Mouse (Mus musculus) myocyte (in vitro differentiated cells): Measurements from ENCODE around the gene Arv1. TPM values are rescaled to one million over a fixed set of nuclear protein-coding genes. Genes with fewer than 3 reads are reported as not detected.

Experiments used
- H3K27me3 ChIP-seq: one replicate; pipeline ENCODE4 v1.6.1; 2011; ENCODE audit not compliant: control insufficient read depth, insufficient read depth, insufficient read length
- H3K36me3 ChIP-seq: one replicate; pipeline ENCODE4 v1.6.1; 2011; ENCODE audit not compliant: control insufficient read depth, insufficient read depth
- H3K4me2 ChIP-seq: one replicate; pipeline ENCODE4 v1.6.1; 2011; ENCODE audit warnings: low read depth, control low read depth
- H3K4me3 ChIP-seq: one replicate; pipeline ENCODE4 v1.5.1; 2011; ENCODE audit warnings: mild to moderate bottlenecking, control low read depth, moderate library complexity
- H3K79me2 ChIP-seq: one replicate; pipeline ENCODE4 v1.6.1; 2011; ENCODE audit not compliant: control insufficient read depth, insufficient read depth
- H3ac ChIP-seq: one replicate; pipeline ENCODE4 v1.6.1; 2011; ENCODE audit not compliant: control insufficient read depth, insufficient read length
- CEBPB ChIP-seq: IDR thresholded peaks from 2 replicates; pipeline ENCODE4 v1.6.1; 2011; ENCODE audit warnings: mild to moderate bottlenecking, moderate library complexity; ENCODE audit not compliant: poor library complexity, insufficient read depth, severe bottlenecking
- E2F4 ChIP-seq: IDR thresholded peaks from one replicate; pipeline ENCODE4 v1.6.1; 2011; ENCODE audit warnings: mild to moderate bottlenecking, control low read depth, moderate library complexity; ENCODE audit not compliant: insufficient read depth
- MAX ChIP-seq: IDR thresholded peaks from one replicate; pipeline ENCODE4 v1.6.1; 2011; ENCODE audit warnings: low read depth, mild to moderate bottlenecking, control low read depth
- MYOD1 ChIP-seq, 3 experiments: IDR thresholded peaks; one replicate each; pipeline ENCODE4 v1.6.1; 2011; ENCODE audit warnings: control low read depth in 2 of 3, low read depth in 2 of 3, mild to moderate bottlenecking in 2 of 3, moderate library complexity in 1 of 3; ENCODE audit not compliant: insufficient read length in 2 of 3, control insufficient read depth in 1 of 3
- MYOG ChIP-seq, 3 experiments: IDR thresholded peaks; one replicate each; pipeline ENCODE4 v1.6.1; 2011; ENCODE audit warnings: control low read depth in 2 of 3, low read depth in 2 of 3, mild to moderate bottlenecking in 2 of 3; ENCODE audit not compliant: insufficient read length in 2 of 3, control insufficient read depth in 1 of 3, insufficient read depth in 1 of 3
- POLR2A ChIP-seq: IDR thresholded peaks from one replicate; pipeline ENCODE4 v1.6.1; 2011; ENCODE audit warnings: low read depth, mild to moderate bottlenecking, control low read depth, moderate library complexity; ENCODE audit not compliant: insufficient read length
- POLR2AphosphoS2 ChIP-seq: IDR thresholded peaks from one replicate; pipeline ENCODE4 v1.6.1; 2011; ENCODE audit warnings: low read depth, control low read depth; ENCODE audit not compliant: insufficient read length
- REST ChIP-seq: IDR thresholded peaks from one replicate; pipeline ENCODE4 v1.6.1; 2011; ENCODE audit warnings: mild to moderate bottlenecking, control low read depth, moderate library complexity; ENCODE audit not compliant: insufficient read depth, insufficient read length
- SRF ChIP-seq: IDR thresholded peaks from one replicate; pipeline ENCODE4 v1.6.1; 2011; ENCODE audit warnings: low read depth; ENCODE audit not compliant: control insufficient read depth, insufficient read length
- TCF12 ChIP-seq: IDR thresholded peaks from one replicate; pipeline ENCODE4 v1.6.1; 2011; ENCODE audit warnings: mild to moderate bottlenecking, control low read depth; ENCODE audit not compliant: poor library complexity, insufficient read depth, severe bottlenecking
- TCF3 ChIP-seq: IDR thresholded peaks from one replicate; pipeline ENCODE4 v1.6.1; 2011; ENCODE audit warnings: low read depth, control low read depth; ENCODE audit not compliant: insufficient read length
- USF1 ChIP-seq: IDR thresholded peaks from one replicate; pipeline ENCODE4 v1.6.1; 2011; ENCODE audit warnings: low read depth, mild to moderate bottlenecking, control low read depth, moderate library complexity
- polyA plus RNA-seq: library from polyadenylated mRNA; unstranded; fragments of >200 nt; fragmentation: generic; extraction: Trizol; gene quantifications from one replicate; pipeline ENCODE4 v1.2.1, GENCODE M21; 2012; ENCODE audit warnings: missing spikeins

The Arv1 gene
- polyA plus RNA-seq, 1 experiment, result 10.0 TPM

GRCm38 (mm10) chr8:124720938-124721861 lies 739 bp upstream of the Arv1 start:
- Histone ChIP-seq H3ac (peak overlapping the region; percentile 63), H3K36me3 (no peaks in the 10 kb centered on the region), H3K79me2 (peaks cover 29% of the 10 kb centered on the region), H3K4me2 (peak overlapping the region; percentile 97), H3K4me3 (peak overlapping the region; percentile 51), H3K27me3 (no peaks in the 10 kb centered on the region)
- no peak for TF ChIP-seq TCF12
- no peak for TF ChIP-seq SRF
- no peak for TF ChIP-seq USF1
- no peak for TF ChIP-seq MYOD1 (IDR thresholded peaks at IDR 0.05; ENCODE audit: control insufficient read depth in 1 of 3, insufficient read length in 2 of 3, low read depth in 2 of 3)
- TF ChIP-seq E2F4, result no peak
- TF ChIP-seq MAX, result no peak
- no peak for TF ChIP-seq POLR2AphosphoS2
- TF ChIP-seq POLR2A, result no peak
- no peak for TF ChIP-seq CEBPB
- TF ChIP-seq TCF3, result no peak
- TF ChIP-seq REST, result no peak
- TF ChIP-seq MYOG (IDR thresholded peaks at IDR 0.05; ENCODE audit: control insufficient read depth in 1 of 3, insufficient read depth in 1 of 3, insufficient read length in 2 of 3, low read depth in 2 of 3), result no peak

GRCm38 (mm10) chr8:124724301-124724700 lies 2.4 kb downstream of the Arv1 start:
- Histone ChIP-seq H3K36me3 (peaks cover 10% of the 10 kb centered on the region), H3K4me2 (no peak overlapping the region), H3K27me3 (no peaks in the 10 kb centered on the region), H3K4me3 (no peak overlapping the region), H3K79me2 (peaks cover 29% of the 10 kb centered on the region), H3ac (no peak overlapping the region)
- TF ChIP-seq POLR2A (no peak), SRF (no peak), POLR2AphosphoS2 (no peak), MAX (no peak), MYOD1 (IDR thresholded peaks at IDR 0.05; ENCODE audit: control insufficient read depth in 1 of 3, insufficient read length in 2 of 3, low read depth in 2 of 3) (no peak)

- H3K4me3 ChIP-seq, result no peak overlapping the region
- H3K36me3 ChIP-seq, result peaks cover 12% of the 10 kb centered on the region
- H3K79me2 ChIP-seq, result no peaks in the 10 kb centered on the region
- H3K27me3 ChIP-seq, result no peaks in the 10 kb centered on the region
- no peak overlapping the region for H3ac ChIP-seq
- no peak overlapping the region for H3K4me2 ChIP-seq
- no peak for TF ChIP-seq REST
- TF ChIP-seq POLR2AphosphoS2, result no peak
- no peak for TF ChIP-seq E2F4
- TF ChIP-seq CEBPB, result no peak
- no peak for TF ChIP-seq MAX
- TF ChIP-seq MYOD1 (IDR thresholded peaks at IDR 0.05; ENCODE audit: control insufficient read depth in 1 of 3, insufficient read length in 2 of 3, low read depth in 2 of 3), result no peak
- TF ChIP-seq MYOG (IDR thresholded peaks at IDR 0.05; ENCODE audit: control insufficient read depth in 1 of 3, insufficient read depth in 1 of 3, insufficient read length in 2 of 3, low read depth in 2 of 3), result no peak
- TF ChIP-seq TCF12, result no peak
- TF ChIP-seq TCF3, result no peak
- no peak for TF ChIP-seq USF1
- TF ChIP-seq SRF, result no peak
- TF ChIP-seq POLR2A, result no peak
Measured at GRCm38 (mm10) chr8:124732828-124733227, 10.9 kb downstream of the Arv1 start.

- Histone ChIP-seq H3K79me2 (no peaks in the 10 kb centered on the region), H3ac (no peak overlapping the region), H3K4me2 (no peak overlapping the region), H3K27me3 (no peaks in the 10 kb centered on the region), H3K36me3 (peaks cover 8% of the 10 kb centered on the region), H3K4me3 (no peak overlapping the region)
- no peak for TF ChIP-seq E2F4
- no peak for TF ChIP-seq SRF
- no peak for TF ChIP-seq TCF12
- no peak for TF ChIP-seq REST
- no peak for TF ChIP-seq POLR2AphosphoS2
- no peak for TF ChIP-seq MAX
- no peak for TF ChIP-seq MYOG (IDR thresholded peaks at IDR 0.05; ENCODE audit: control insufficient read depth in 1 of 3, insufficient read depth in 1 of 3, insufficient read length in 2 of 3, low read depth in 2 of 3)
- TF ChIP-seq CEBPB, result no peak
- TF ChIP-seq MYOD1 (IDR thresholded peaks at IDR 0.05; ENCODE audit: control insufficient read depth in 1 of 3, insufficient read length in 2 of 3, low read depth in 2 of 3), result no peak
- no peak for TF ChIP-seq POLR2A
- TF ChIP-seq USF1, result no peak
- no peak for TF ChIP-seq TCF3
Measured at GRCm38 (mm10) chr8:124735371-124735911, 13.5 kb downstream of the Arv1 start.
